Mouse (Mus musculus) inflammation-experienced regulatory T-cells, adult 6 months (primary cell): ENCODE data around the gene Cep128. TPM values are rescaled to one million over a fixed set of nuclear protein-coding genes. Genes with fewer than 3 reads are reported as not detected.
A peak's percentile ranks its signal among the peaks of the same experiment; 100 is the strongest.
"Not testable (repeated sequence)": the region's sequence is repeated elsewhere in the genome, so short reads cannot be mapped to it uniquely, and the experiment has no call there.

ENCODE experiments used
- ATAC-seq: one replicate; pipeline ENCODE4 v1.8.0; 2017
- polyA plus RNA-seq, 3 experiments: library from polyadenylated mRNA; unstranded; fragments of 100-300 nt; shearing (Covaris generic); gene quantifications; one replicate each; pipeline ENCODE4 v1.2.1; 2017

The Cep128 gene
- polyA plus RNA-seq: 10 to 100 TPM in 2 of 3 experiments, 1 to 10 TPM in 1; 6.3 to 16.3 (median 12.1) TPM

DNA sequence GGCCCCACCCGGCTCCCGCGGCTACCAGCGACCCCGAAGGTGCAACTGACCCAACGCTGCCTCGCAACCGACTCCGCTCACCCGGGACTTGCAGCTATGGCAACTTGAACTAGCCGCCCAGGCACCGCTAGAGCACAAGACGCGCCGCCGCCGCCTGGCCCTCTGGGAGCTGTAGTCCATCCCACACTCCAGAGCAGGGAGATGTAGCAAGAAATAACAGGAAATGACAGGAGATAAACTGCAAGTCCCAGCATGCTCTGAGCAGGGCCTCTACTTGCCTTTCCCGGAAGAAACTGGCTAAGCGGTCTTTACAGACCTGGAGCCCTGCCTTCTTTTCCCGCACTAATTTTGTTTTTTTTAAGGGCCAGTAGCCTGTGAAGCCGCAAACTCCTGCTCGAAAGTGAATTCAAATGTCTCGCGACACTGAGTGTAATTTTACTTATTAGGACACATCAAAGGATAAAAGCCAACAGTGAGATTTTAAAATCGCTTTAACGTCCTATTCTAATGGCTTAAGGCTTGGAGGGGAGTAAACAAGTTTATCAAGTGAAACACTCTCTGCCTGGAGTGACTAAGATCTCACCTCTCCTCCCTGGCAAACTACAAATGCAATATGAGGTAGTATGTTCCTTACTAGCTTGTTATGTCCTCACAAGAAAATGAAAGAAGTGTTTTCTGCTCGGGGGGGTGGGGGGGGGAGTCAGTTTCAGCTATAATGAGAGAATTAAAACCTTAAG lies at the start of gene Cep128, which contains the start of gene Tshr:
Cep128 (minus strand) TSS at position 129 of the 737 bp plus-strand sequence.
Tshr (plus strand) TSS at position 283 of the 737 bp plus-strand sequence.
- ATAC-seq: peak; percentile 100

DNA sequence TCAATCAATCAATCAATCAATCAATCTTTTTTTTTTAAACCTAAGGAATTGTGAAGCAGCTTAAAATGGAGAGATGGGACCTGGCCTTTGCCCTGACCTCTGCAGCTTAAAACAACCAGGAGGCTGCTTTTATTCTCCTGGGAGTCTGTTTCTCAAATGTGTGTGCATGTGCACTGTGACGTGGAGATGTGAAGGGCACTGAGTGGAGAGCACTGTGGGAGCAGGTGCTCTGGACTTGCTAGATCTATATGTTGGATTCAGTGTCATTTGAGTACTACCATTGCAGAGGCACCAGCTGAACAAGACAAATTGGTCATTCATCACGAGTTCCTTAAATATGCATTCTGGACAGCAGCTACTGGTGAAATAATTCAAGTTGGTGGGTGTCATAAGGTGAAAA lies 42.9 kb upstream of the Cep128 start:
- ATAC-seq: no peak

DNA sequence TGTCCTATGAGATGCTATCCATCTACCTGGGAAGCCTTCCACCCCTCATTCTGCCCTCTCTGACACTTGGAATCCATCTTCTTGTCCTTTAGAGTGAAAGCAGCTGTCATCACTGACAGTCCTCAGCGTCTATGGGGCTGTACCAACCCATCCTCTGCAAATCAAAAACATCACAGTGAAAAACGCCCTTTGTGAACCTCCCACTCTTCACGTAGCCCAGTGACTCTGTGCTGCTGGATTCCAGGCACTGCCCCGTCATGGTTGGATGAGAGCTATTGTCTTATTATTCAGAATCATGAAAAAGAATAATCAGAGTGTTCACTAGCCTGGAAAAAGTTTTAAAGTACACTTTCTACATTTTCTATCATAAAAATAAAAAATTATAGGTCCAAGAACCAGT lies 42.3 kb upstream of the Cep128 start:
- no peak for ATAC-seq

DNA sequence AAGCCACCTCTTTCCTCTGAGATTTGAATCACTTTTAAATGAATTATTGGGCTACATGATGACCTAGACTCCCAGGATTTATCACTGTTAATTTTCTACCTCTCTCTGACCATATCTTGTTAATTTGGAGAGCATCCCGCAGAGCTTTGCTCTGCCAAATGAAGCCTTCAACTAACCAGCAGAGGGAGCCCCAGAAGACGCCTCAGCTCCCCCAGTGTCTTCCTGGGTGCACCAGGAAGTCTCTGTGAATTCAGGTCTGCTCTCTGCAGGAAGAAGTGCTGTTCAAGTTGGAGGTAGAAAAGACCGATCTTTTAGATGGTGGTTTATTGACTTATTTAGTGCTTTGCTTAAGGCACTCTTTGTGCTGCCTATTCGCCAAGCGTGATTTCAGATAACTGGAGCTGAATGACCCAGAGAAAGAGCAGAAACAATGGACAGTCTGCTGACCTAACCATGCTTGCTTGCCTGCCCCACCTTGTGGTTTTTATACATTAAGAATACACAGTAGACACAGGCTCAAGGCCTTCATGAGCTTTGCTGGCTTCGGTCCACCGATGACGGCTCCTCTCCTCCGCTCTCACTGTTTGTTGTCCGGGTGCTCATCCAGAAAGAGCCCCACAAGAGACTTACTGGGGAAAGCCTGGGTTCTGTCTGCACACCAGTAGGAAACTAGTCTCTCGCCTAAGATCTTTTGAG lies 39.1 kb upstream of the Cep128 start:
- peak; percentile 93 for ATAC-seq

GRCm38 (mm10) chr12:91421272-91421671 lies 37.1 kb upstream of the Cep128 start:
- no peak for ATAC-seq

GRCm38 (mm10) chr12:91418791-91419190 lies 34.6 kb upstream of the Cep128 start:
- peak; percentile 60 for ATAC-seq

- ATAC-seq: no peak
Measured at GRCm38 (mm10) chr12:91416828-91417227, 32.6 kb upstream of the Cep128 start.

DNA sequence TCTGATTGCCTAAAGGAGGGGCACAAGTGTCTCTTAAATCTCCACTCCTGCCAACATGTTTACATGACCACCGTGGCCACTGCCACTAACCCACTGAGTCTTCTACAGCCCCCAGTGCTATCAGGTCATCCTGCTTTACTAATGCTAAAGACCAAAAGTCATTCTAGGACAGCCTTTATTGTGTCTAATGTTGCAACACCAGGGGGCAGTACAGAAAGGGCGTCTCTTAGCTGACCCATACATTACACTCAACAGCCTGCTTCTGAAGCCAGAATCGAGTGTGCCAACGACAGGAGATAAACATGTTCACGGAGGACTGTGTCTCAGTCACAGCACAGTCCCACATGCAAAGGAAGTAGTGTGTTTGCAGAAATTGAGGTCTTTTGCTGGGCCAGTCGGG lies 30.9 kb upstream of the Cep128 start:
- ATAC-seq: no peak

GRCm38 (mm10) chr12:91412461-91413182 lies 28.4 kb upstream of the Cep128 start:
- ATAC-seq: no peak

- ATAC-seq: no peak
Measured at GRCm38 (mm10) chr12:91410306-91410705, 26.1 kb upstream of the Cep128 start.

DNA sequence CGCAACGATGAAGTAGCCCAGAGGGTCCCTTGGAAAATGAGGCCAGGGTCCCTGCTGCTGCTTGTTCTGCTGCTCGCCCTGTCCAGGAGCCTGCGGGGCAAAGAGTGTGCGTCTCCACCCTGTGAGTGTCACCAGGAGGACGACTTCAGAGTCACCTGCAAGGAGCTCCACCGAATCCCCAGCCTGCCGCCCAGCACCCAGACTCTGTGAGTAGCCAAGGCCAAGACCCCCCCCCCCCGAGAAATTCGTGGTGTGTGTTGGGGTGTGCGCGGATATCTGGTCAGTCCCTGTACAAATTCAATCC lies 16.8 kb upstream of the Cep128 start:
- ATAC-seq: no peak

DNA sequence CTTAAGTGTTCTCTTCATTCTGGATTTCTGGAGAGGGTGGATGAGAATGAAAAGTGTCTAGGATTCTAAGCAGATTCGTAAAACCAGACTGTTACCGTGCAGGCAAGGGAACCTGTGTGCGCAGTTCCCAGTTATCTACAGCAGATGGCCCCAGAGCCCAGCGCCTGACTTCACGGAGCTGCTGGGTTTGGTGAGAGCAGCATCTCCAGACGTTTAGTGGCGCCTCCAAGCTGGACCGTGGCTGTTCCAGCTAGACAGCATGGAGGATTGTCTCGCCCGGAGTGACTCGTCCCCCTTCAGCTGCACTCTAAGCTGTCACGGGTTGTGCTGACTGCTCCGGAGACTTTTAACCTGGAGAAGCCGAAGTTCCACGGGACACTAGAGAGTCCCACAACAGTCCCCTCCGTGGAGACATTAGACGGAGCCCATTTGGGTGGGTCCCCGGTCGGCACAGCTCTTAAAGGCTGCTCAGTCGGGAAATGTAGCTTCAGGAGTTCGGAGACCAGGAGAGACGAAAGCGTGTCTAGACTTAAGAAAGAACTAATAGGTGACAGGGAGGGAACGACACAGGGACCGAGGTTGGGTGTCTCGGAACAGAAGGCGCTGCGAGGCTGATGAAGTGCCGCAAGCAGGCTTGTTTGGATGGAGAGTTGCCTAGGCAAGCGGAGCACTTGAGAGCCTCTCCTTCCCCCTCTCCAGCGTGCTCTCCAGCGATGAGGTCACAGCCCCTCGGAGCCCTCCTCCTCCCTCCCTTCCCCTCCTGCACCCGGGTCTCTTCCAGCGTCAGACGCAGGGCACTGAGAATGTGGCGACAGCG lies 16.2 kb upstream of the Cep128 start:
- peak; percentile 88 for ATAC-seq

DNA sequence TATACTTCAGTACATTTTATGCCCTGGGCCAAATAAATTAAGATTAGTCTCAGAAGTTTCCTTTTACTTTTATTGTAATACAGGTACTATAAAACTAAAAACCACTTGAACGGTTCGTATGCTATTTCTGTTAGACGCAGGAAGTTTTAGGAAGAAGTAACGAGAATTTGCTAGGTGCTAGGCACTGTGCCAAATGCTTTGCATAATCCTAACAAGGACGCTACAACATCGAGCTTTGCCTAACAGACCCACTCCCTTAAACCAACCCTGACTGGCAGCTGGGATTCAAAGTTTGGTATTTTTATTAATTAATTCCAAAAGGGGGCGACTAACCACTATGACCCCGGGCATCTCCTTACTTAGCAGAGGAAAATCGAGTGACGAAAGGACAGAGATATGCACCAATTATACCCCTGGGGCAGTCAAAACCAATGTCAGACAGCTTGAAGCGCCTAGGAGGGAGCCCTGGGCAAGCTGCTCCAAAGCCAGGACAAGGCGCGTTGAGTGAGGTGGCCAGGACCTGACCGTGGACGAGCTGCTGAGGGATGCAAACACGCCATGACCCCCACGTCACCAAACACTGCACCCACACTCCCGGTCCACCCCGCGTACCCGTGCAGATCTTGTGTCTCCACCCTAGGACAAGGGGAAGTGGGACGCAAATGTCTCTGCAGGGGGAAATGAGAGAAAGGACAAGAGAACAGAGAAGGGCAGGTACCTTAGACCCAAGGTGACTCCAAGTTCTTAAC lies 519 bp downstream of the Cep128 start:
- peak; percentile 44 for ATAC-seq

GRCm38 (mm10) chr12:91369173-91369572 lies 15.0 kb downstream of the Cep128 start:
- no peak for ATAC-seq

DNA sequence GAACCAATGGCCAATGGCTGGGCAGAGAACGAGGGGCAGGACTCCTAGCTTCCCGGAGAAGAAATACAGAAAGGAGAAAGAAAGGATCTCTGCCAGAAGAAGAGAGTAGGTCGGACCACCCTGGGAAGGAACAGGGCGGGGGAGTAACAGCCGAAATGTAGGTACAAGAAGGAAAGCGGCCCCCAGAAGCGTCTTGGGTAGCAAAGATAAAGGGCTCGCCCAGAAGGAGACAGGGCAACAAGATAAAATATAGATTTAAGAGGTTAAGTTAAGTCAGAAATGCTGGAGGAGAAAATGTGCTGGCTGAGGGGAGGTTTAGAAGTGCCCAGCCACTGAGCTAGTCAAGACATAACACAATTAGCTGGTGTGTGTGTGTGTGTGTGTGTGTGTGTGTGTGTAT lies 30.4 kb downstream of the Cep128 start:
- no peak for ATAC-seq

DNA sequence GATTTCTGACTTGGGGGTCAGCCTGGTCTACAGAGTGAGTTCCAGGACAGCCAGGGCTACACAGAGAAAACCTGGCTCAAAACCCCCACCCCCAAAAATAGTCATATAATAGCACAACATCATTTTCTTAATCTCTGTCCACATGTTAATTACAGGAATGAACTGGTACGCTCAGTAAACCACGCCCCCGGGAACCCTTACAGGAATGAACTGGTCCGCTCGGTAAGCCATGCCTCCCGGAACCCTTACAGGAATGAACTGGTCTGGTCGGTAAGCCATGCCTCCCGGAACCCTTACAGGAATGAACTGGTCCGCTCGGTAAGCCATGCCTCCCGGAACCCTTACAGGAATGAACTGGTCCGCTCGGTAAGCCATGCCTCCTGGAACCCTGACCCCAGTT lies 45.6 kb downstream of the Cep128 start:
- ATAC-seq: not testable (repeated sequence)

DNA sequence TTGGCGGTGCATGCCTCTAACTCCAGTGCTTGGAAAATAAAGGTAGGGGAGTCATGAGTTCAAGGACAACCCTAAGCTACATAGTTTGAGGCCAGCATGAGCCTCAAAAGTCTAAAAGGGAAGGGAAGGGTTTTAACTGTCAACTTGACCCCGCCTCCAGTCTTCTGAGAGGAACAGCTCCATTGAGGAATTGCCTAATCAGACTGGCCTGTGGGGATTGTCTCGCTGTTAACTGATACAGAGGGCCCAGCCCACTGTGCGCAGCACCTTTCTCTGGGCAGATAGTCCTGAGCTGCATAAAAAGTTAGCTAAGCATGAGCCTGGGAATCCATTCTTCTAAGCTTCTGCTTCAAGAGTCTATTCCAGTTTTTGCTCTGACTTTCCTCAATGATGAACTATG lies 56.7 kb downstream of the Cep128 start:
- no peak for ATAC-seq

DNA sequence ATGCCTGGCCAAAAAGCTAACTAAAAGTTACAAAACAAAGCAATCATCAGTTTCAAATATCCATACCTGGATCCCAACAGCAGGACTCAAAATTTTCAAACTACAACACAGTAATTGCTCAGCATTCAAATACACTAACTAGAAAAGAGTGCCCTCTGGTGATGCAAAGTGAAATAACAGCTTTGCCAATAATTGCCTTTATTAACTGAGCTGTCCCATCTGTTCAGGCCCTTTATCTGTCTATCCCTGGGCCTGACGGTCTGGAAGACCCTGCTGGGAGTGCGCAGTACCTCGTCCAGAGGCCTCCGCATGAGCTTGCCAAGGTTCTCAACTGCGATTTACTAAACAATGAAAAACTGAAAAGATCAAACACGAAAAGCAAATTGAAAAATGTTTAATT lies 58.1 kb downstream of the Cep128 start:
- no peak for ATAC-seq

DNA sequence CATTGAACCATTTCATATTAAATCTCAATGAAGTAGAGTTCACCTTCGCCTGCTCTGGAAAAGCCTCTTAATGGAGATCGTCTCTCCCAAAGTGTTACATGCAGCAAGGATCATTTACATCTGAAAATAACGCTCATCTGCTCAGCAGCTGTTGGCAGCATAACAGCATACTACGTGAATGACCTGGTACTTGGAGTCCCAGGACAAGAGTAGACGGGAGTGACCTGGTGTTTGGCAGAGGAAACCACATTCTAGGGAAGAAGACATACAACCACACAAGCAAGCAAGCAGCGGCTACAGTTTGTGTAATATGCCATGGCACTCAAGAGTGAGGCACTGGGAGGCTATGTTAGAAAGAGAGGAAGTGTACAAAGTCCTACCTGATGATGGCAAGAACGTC lies 69.2 kb downstream of the Cep128 start:
- ATAC-seq: no peak

DNA sequence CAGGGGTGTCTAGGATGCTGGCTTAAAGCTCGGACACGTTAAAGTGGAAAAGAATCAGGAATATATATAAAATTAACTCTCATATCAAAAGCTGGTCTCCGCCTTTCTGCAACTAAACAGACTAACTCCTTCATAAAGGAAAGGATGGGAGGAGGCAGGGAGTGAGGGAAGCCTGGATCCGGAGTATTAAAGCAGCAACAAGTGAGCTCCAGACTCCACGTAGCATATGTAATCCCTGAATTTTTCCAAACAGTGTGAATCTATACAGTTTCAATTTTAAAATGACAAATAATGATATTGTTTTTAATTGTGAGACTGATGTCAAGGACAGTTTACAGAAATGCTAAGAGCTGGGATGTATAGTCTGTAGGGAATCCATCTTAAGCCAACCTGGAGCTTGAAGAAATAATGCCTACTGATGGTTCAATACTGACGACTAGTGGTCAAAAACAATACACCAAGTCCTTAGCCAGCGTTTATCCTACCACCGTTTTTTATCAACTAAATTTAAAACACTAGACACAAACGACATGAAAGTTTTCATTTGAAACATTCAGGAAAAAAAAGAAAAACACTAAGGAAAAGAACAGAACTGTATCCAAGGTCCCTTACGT lies 70.1 kb downstream of the Cep128 start:
- ATAC-seq: peak; percentile 79

DNA sequence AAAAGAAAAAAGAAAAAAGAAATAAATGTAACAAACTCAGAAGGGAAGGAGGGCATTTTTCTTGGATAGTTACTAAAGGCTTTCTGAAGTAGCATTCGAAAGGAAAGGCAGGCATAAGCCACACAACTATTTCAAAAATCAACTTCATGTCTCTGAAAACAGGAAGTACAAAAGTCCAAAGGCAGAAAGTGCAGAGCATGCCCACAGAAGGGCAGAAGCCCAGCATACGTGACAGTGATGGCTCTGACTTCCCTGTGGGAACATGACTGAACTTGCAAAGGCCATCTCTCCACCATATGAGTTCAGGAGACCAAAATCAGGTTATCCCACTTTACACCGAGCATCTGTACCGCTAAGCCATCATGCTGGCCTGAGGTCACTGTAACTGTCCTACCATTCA lies 71.6 kb downstream of the Cep128 start:
- ATAC-seq: no peak

- no peak for ATAC-seq
Measured at GRCm38 (mm10) chr12:91307733-91308132, 76.5 kb downstream of the Cep128 start.
